Mouse (Mus musculus) liver, embryonic 14.5 days (tissue): ENCODE data around the gene Hemk1.

Source experiments
- CTCF ChIP-seq: IDR thresholded peaks from 2 replicates; pipeline ENCODE4 v1.5.1; 2016; ENCODE audit warnings: antibody characterized with exemption, low read depth, control low read depth
- EP300 ChIP-seq: IDR thresholded peaks from 2 replicates; pipeline ENCODE4 v1.6.1; 2016; ENCODE audit warnings: antibody characterized with exemption, low read depth

GRCm38 (mm10) chr9:107309171-107309570 is 29.0 kb downstream of the Hemk1 start:
- TF ChIP-seq CTCF, result no peak
- no peak for TF ChIP-seq EP300
